Mouse (Mus musculus) layer of hippocampus, adult 8-10 months (tissue): ENCODE results near the gene A3galt2. TPM values are rescaled to one million over a fixed set of nuclear protein-coding genes. Genes with fewer than 3 reads are reported as not detected.
A peak's percentile ranks its signal among the peaks of the same experiment; 100 is the strongest.

Source experiments
- DNase-seq, 2 experiments: peaks; one replicate each; pipeline ENCODE4 v3.0.0; 2022; ENCODE audit warnings: low spot score in 2 of 2
- total RNA-seq, 4 experiments: library from RNA; stranded (reverse); gene quantifications; 2 replicates each; pipeline ENCODE4 v1.2.4; 2022

The A3galt2 gene
- total RNA-seq, 4 experiments from 2014 or later = 0.13 to 0.53 (median 0.22) TPM

- no peak for DNase-seq
Observed at GRCm38 (mm10) chr4:128752031-128752757, 3.0 kb upstream of the A3galt2 start.

GRCm38 (mm10) chr4:128753571-128753970, 1.6 kb upstream of the A3galt2 start:
- DNase-seq = no peak

- no peak for DNase-seq
Observed at GRCm38 (mm10) chr4:128755900-128756299, 736 bp downstream of the A3galt2 start.

- no peak for DNase-seq
Observed at GRCm38 (mm10) chr4:128759214-128759613, 4.0 kb downstream of the A3galt2 start.

- DNase-seq = no peak
Observed at GRCm38 (mm10) chr4:128760029-128760428, 4.9 kb downstream of the A3galt2 start.

GRCm38 (mm10) chr4:128766929-128767328, 11.8 kb downstream of the A3galt2 start:
- no peak for DNase-seq

GRCm38 (mm10) chr4:128768120-128768519, 13.0 kb downstream of the A3galt2 start:
- no peak for DNase-seq

GRCm38 (mm10) chr4:128769569-128770355, 14.6 kb downstream of the A3galt2 start:
- DNase-seq = no peak

- DNase-seq = no peak
Observed at GRCm38 (mm10) chr4:128770698-128771097, 15.5 kb downstream of the A3galt2 start.

- DNase-seq = no peak
Observed at GRCm38 (mm10) chr4:128773820-128774219, 18.7 kb downstream of the A3galt2 start.

- peak in 1 of 2 experiments; percentile 62 for DNase-seq
Observed at GRCm38 (mm10) chr4:128774467-128774866, 19.3 kb downstream of the A3galt2 start.

- peak in 1 of 2 experiments; percentile 75 for DNase-seq
Observed at GRCm38 (mm10) chr4:128776568-128777289, 21.6 kb downstream of the A3galt2 start.

- no peak for DNase-seq
Observed at GRCm38 (mm10) chr4:128777593-128777992, 22.4 kb downstream of the A3galt2 start.

GRCm38 (mm10) chr4:128782037-128782436, 26.9 kb downstream of the A3galt2 start:
- DNase-seq = no peak

GRCm38 (mm10) chr4:128782645-128783044, 27.5 kb downstream of the A3galt2 start:
- DNase-seq = no peak

GRCm38 (mm10) chr4:128784950-128785631, 29.9 kb downstream of the A3galt2 start:
- DNase-seq = no peak

- DNase-seq = no peak
Observed at GRCm38 (mm10) chr4:128785921-128786654, 30.9 kb downstream of the A3galt2 start.

- no peak for DNase-seq
Observed at GRCm38 (mm10) chr4:128787023-128787939, 32.1 kb downstream of the A3galt2 start.

- DNase-seq = no peak
Observed at GRCm38 (mm10) chr4:128788108-128788507, 32.9 kb downstream of the A3galt2 start.

GRCm38 (mm10) chr4:128789646-128790045, 34.5 kb downstream of the A3galt2 start:
- DNase-seq = no peak
